Mouse (Mus musculus) intestine, postnatal 0 days (tissue): Measurements from ENCODE around the gene Numbl. TPM values are rescaled to one million over a fixed set of nuclear protein-coding genes. Genes with fewer than 3 reads are reported as not detected.
"Not testable (repeated sequence)": the region's sequence is repeated elsewhere in the genome, so short reads cannot be mapped to it uniquely, and the experiment has no call there.

Experiments
- ATAC-seq: fragments of 200-750 bp; cut with Nextera tagmentation; 2 replicates; pipeline ENCODE4 v1.8.0; 2017; ENCODE audit warnings: mild to moderate bottlenecking, moderate TSS enrichment, moderate library complexity
- H3K27ac ChIP-seq: fragments of 300-500 bp; sonication (generic); 2 replicates; pipeline ENCODE4 v1.5.1; 2014; ENCODE audit warnings: mild to moderate bottlenecking, low read depth, low read length, moderate library complexity
- H3K27me3 ChIP-seq: fragments of 300-500 bp; sonication (generic); replicated peaks from 2 replicates; pipeline ENCODE4 v1.6.1; 2014; ENCODE audit warnings: low read length, mixed read lengths; ENCODE audit not compliant: control insufficient read depth, insufficient read depth
- H3K36me3 ChIP-seq: fragments of 300-500 bp; sonication (generic); 2 replicates; pipeline ENCODE4 v1.6.1; 2014; ENCODE audit warnings: mild to moderate bottlenecking, moderate library complexity; ENCODE audit not compliant: control insufficient read depth, insufficient read depth
- H3K4me1 ChIP-seq: fragments of 300-500 bp; sonication (generic); replicated peaks from 2 replicates; pipeline ENCODE4 v1.6.1; 2014; ENCODE audit warnings: antibody characterized with exemption, low read length, mixed read lengths; ENCODE audit not compliant: control insufficient read depth, insufficient read depth
- H3K4me2 ChIP-seq: fragments of 300-500 bp; sonication (generic); replicated peaks from 2 replicates; pipeline ENCODE4 v1.6.1; 2014; ENCODE audit warnings: low read depth, mild to moderate bottlenecking, moderate library complexity
- H3K4me3 ChIP-seq: fragments of 300-500 bp; sonication (generic); 2 replicates; pipeline ENCODE4 v1.5.1; 2014; ENCODE audit warnings: low read depth, low read length
- H3K9ac ChIP-seq: fragments of 300-500 bp; sonication (generic); 2 replicates; pipeline ENCODE4 v1.6.1; 2014; ENCODE audit warnings: mild to moderate bottlenecking, low read depth, low read length
- H3K9me3 ChIP-seq: fragments of 300-500 bp; sonication (generic); 2 replicates; pipeline ENCODE4 v1.6.1; 2016; ENCODE audit warnings: mixed run types; ENCODE audit not compliant: control insufficient read depth
- CTCF ChIP-seq: sonication (generic); IDR thresholded peaks from 2 replicates; pipeline ENCODE4 v1.5.1; 2016; ENCODE audit warnings: low read depth, mild to moderate bottlenecking, control low read depth, antibody characterized with exemption, moderate library complexity
- WGBS: fragments of 180-500 bp; shearing (Covaris S2); extraction: QIAGEN DNeasy Blood & Tissue Kit; methylation state at CpG from one replicate; pipeline ENCODE4 v1.1.7; 2014; 5-methylcytosine and 5-hydroxymethylcytosine counted together
- polyA plus RNA-seq: library from polyadenylated mRNA; unstranded; fragments of >200 nt; fragmentation: Nextera tagmentation; extraction: Ambion mirVana; gene quantifications from 2 replicates; pipeline ENCODE4 v1.2.1, GENCODE M21; 2015

The Numbl gene
- polyA plus RNA-seq, 1 experiment from 2014 or later, result 7.5 TPM

DNA sequence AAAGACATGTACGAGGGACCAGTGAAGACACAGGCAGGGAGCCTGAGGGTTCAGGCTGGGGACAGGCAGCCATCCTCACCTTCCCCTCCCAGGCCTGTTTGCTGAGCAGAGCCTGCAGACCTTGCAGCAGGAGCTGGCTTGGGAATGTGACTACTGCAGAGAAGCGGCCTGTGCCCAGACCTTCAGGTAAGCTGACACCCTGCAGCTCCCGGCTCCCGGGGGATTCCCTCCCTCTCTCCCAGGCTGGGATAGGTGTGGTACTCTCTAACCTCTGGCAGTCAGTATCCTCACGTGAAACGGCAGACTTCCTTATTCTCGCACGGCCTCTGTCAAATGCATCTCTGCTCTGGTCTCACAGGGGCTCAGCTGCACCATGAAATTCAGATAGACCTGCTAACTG lies 15.0 kb upstream of the Numbl start:
- H3K4me3 ChIP-seq, result no peak overlapping the region
- WGBS, result 70% methylated on average over 8 of the region's 8 CpGs
- H3K4me2 ChIP-seq, result no peak overlapping the region
- peaks cover 54% of the 10 kb centered on the region for H3K36me3 ChIP-seq
- no peaks in the 10 kb centered on the region for H3K9me3 ChIP-seq
- no peak for ATAC-seq
- no peaks in the 10 kb centered on the region for H3K27me3 ChIP-seq
- no peak overlapping the region for H3K27ac ChIP-seq
- no peaks in the 10 kb centered on the region for H3K4me1 ChIP-seq
- no peak overlapping the region for H3K9ac ChIP-seq
- no peak for TF ChIP-seq CTCF

DNA sequence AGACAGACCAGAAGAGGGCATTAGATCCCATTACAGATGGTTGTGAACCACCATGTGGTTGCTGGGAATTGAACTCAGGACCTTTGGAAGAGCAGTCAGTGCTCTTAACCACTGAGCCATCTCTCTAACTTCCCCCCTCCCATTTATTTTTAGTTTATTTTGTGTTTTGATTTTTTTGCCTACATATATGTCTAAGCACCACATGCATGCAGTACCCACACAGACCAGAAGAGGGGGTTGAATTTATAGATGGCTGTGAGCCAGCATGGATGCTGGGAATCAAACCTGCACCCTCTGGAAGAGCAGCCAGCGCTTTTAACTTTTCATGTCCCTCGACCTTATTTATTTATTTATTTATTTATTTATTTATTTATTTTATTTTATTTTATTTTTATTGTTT lies 14.1 kb upstream of the Numbl start:
- not testable (repeated sequence) for H3K27me3 ChIP-seq, ATAC-seq, H3K4me3 ChIP-seq, H3K9ac ChIP-seq, H3K4me2 ChIP-seq, H3K4me1 ChIP-seq, H3K27ac ChIP-seq, H3K9me3 ChIP-seq
- H3K36me3 ChIP-seq, result peaks cover 52% of the 10 kb centered on the region
- 84% methylated on average over 2 of the region's 2 CpGs for WGBS
- TF ChIP-seq CTCF, result peak; percentile 55

DNA sequence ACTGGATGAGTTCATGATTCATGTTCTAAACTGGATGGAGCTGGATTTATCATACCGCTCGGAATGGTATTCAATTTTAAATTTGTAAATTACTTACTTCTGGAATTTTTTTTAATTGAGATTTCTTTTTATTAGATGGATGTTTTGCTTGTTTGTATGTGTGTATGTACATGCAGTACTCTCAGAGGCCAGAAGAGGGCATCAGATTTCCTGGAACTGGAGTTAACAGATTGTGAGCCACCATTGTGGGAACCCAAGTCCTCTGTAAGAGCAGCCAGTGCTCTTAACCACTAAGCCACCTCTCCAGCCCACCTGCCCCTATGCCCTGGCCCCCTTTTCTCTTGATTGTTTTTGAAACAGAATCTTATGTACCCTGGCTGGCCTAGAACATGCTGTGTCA lies 9.1 kb upstream of the Numbl start:
- Histone ChIP-seq H3K27ac (no peak overlapping the region), H3K36me3 (peaks cover 44% of the 10 kb centered on the region; the same call in 1 of the 2 replicates), H3K9me3 (no peaks in the 10 kb centered on the region), H3K9ac (no peak overlapping the region), H3K4me1 (no peaks in the 10 kb centered on the region), H3K4me2 (no peak overlapping the region), H3K4me3 (no peak overlapping the region), H3K27me3 (no peaks in the 10 kb centered on the region)
- TF ChIP-seq CTCF, result peak; percentile 69
- 98% methylated on average over 2 of the region's 2 CpGs for WGBS
- ATAC-seq, result no peak

DNA sequence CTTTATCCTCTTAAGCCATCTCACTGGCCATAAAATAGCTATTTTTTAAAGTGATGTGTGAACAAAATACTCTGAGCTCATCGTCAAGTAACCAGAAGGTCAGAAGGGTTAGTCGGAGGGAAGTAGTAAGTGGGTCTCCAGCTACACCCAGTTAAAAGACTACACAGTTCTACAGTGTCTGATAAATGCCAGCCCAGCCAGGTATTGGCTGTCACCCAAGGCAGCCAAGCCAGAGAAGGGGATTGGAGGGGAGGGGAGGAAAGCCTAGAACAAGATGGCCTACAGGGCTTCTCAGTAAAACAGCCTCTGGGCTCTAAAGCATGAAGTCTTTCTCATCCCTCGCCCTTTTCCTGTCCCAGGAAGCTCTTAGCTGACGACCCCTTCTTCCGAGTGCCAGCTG lies 8.3 kb upstream of the Numbl start:
- WGBS, result 80% methylated on average over 5 of the region's 5 CpGs
- no peak for ATAC-seq
- H3K27ac ChIP-seq, result no peak overlapping the region
- H3K9me3 ChIP-seq, result no peaks in the 10 kb centered on the region
- H3K36me3 ChIP-seq, result peaks cover 47% of the 10 kb centered on the region; the same call in 1 of the 2 replicates
- no peak overlapping the region for H3K9ac ChIP-seq
- no peak overlapping the region for H3K4me3 ChIP-seq
- no peak overlapping the region for H3K4me2 ChIP-seq
- no peaks in the 10 kb centered on the region for H3K4me1 ChIP-seq
- no peaks in the 10 kb centered on the region for H3K27me3 ChIP-seq
- TF ChIP-seq CTCF, result no peak

DNA sequence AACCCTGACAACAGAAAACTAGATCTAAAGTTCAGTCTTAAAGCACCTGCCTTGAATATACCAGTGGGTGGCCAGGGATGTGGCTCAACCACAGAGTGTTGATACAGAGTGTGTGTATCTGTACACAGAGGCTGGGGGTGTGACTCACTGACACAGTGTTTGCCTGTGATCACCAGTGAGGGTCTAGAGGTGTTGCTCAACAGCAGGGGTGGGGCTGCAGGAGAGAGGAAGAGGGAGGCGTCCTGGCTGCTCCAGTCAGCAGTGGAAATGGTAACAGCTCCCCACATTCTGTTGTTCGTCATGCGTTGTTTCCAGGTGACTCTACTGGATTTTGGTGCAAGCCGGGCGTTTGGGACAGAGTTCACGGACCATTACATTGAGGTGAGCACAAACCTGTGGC lies 6.3 kb upstream of the Numbl start:
- WGBS, result 64% methylated on average over 6 of the region's 6 CpGs
- no peak overlapping the region for H3K4me2 ChIP-seq
- no peak overlapping the region for H3K9ac ChIP-seq
- H3K9me3 ChIP-seq, result no peaks in the 10 kb centered on the region
- no peak overlapping the region for H3K4me3 ChIP-seq
- no peak overlapping the region for H3K27ac ChIP-seq
- no peak; the same call in 1 of the 2 replicates for ATAC-seq
- no peak for TF ChIP-seq CTCF
- H3K4me1 ChIP-seq, result no peaks in the 10 kb centered on the region
- no peaks in the 10 kb centered on the region for H3K27me3 ChIP-seq
- H3K36me3 ChIP-seq, result peaks cover 29% of the 10 kb centered on the region; the same call in 1 of the 2 replicates

DNA sequence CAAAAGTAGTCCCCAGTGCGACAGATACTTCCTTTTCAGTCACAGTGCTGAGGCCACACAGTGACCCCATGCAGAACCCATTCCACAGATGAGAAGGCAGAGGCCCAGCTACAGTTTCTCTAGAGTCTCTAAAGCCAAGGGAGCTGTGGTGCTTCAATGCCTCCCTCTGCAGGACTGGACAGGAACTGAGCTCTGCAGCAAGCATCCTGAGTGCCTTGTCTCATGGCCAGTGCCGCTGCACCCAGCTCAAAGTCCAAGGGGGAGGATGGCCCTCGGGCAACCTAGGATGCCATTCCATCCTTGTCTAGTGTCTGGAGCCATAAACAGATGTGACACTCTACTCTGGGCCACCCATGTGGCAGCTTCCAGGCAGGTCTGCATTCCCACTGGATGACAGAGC lies 2.5 kb upstream of the Numbl start:
- no peak overlapping the region for H3K9ac ChIP-seq
- WGBS, result 46% methylated on average over 3 of the region's 3 CpGs

More for the DNA sequence above, 2.5 kb upstream of the Numbl start:
- Histone ChIP-seq H3K27ac (no peak overlapping the region), H3K27me3 (no peaks in the 10 kb centered on the region), H3K9me3 (no peaks in the 10 kb centered on the region), H3K4me3 (no peak overlapping the region), H3K4me1 (no peaks in the 10 kb centered on the region), H3K36me3 (peaks cover 25% of the 10 kb centered on the region; the same call in 1 of the 2 replicates), H3K4me2 (no peak overlapping the region)
- ATAC-seq, result peak; percentile 61
- TF ChIP-seq CTCF, result peak; percentile 87
